Mouse (Mus musculus) layer of hippocampus, adult 11-12 months (tissue): ENCODE results near the gene Arvcf.

ENCODE experiments used
- DNase-seq: peaks from one replicate; pipeline ENCODE4 v3.0.0; 2022; ENCODE audit warnings: low spot score

Gene Arvcf

GRCm38 (mm10) chr16:18388583-18389435 is 40.8 kb downstream of the Arvcf start:
- no peak for DNase-seq

GRCm38 (mm10) chr16:18390399-18390798 is 42.4 kb downstream of the Arvcf start:
- no peak for DNase-seq

GRCm38 (mm10) chr16:18391127-18391526 is 43.1 kb downstream of the Arvcf start:
- no peak for DNase-seq

DNA sequence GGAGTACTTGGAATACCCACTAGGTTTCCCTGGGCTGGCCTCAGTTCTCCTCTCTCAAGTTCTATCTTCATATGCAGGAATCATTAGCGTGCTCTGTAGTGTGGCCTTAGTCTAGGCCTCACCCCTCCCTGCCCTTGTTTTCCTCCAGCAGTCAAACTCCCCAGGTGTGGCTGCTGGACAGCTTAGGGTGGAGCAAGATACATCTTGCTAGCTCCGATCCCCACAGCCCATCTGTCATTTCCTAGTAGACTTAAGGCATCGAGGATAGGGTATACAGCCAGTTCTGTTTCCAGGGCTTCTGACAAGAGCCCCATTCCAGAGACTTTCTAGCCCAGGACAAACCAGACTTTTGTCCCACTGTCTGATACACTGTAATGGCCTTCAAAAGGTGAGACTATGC is 43.7 kb downstream of the Arvcf start:
- DNase-seq: no peak

DNA sequence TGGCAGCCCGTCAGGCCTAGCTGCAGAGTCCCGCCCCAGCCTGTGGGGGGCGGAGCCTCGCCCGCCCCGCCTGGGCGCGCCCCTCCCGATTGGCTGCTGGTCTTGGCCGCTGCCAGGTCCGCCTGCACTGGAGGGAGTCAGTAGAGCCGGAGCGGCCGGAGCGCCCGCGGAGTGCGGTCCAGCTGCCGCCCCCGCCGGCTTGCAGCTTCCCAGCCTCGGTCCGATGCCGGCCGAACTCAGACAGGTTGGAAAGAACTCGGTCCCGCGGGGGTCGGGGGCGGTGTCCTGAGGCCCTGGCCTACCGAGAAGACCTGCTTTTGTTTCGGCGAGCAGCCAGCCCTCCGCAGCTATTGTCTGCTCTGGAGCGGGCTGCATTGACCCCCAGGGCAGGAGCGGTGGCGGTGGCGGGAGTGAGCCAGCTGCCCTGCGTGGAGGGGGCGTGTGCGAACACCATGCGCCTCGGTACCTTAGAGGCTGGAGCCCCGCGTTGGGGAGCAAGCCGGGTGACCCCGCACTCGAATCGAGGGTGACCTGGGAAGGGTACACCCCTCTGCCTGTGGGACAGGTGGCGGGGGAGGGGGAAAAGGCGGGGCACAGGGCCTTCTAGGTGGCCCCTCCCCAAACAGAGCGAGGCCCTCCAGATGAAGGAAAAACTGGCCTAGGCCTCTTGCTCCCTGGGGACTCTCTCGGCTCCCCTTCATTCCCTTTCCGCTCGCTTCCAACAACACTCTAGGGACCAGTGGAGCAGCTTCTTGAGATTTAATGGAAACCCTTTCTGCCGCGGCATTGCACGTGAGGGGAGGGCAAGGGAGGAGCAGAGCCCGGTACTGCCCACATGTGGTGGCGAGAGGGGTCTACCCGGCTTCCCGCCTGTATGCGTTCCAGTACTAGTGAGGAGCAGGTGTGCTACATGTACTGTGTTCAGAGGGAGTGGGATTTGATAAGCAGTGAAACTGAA is 44.8 kb downstream of the Arvcf start:
- peak; percentile 78 for DNase-seq

GRCm38 (mm10) chr16:18393595-18393994 is 45.6 kb downstream of the Arvcf start:
- no peak for DNase-seq

DNA sequence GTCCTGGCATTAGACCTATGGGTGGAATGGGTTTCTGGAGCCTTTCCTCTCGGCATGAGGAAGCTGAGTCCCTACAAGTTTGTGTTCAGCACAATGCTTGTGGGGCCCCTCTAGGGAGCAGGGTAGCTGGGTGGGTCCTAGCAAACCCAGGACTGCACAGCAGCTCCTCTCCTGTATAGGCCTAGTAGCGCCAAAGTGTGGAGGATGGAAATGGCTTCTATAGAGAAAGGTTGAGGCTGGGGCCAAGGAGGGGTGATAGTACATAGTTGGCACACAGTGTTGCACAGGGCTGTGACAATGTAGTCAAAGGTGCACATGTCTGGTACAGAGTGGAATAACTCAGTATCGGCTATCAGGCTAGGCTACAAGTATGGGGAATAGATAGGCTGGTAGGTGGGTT is 46.1 kb downstream of the Arvcf start:
- DNase-seq: no peak

DNA sequence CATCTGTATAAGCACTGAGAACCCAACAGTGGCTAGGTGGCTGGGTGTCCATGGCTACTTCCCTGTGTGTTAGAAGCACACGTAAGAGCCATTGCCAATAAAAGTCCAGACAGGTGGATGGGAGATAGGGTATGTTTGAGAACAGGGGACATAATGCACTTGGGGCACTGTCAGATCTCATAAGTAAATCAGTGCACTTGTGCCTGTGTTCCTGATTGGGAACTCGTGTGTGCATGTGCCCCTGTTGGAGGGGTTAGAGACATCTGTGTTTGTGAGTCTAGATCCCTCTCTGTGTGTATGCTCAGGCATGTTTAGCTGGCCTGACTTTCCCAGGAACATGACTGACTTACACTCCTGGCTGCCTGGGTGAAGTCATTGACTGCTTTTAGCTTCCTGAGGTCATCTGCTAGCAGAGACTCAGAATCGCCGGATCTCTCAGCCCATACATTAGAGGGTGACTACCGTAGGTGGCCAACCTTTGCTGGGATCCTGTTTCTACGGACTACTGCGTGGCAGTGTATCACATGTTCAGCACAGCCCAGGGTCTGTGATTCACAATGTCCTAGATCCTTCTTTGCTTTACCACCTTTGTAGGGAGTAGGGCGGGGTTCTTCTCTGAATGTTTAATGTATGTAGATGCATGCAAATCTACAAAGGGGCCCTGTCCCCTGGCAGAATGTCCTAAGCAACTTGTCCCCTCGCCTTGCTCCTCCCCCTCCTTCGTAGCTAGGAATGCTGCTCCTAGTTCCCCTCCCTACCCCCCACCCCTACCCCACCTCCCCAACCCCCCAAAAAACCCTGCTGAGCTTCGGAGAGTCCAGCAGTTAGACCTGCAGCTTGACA is 47.0 kb downstream of the Arvcf start:
- DNase-seq: no peak

DNA sequence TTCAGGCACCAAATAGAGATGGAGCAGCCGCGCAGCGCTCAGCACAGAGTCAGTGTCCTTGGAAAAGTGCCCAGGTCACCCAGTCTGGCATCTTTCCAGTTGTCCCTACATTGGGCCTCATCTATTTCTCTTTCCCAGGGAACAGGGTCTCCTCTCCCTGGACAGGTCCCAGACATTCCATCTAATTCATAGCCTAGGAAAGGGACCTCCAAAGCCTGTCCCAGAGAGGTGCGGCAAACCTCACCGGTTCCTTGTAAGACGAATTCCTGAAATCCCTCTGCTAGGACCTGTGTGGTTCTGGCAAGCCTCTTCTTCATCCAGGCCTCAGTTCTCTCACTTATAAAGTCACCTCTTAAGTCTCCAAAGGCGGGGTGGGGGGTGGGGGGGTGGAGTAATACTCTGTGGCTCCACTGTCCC is 47.6 kb downstream of the Arvcf start:
- DNase-seq: no peak

DNA sequence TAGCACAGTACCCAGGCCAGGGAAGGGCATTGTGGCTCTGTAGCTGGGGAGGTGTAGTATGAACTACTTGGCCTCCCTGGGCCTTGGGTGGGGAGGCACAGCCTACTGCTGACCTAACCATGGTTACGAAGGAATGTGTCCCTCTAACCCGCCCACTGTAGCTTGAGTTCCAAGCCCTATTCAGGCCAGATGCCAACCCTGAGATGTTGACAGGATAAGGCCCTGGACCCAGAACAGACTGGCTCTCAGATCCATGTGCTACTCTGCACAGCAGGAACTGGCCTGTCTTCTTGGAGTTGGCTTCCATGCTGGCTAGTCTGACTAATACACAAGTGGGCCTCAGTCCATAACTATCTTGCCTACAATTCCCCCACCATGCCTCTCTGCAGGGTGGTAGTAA is 48.2 kb downstream of the Arvcf start:
- peak; percentile 47 for DNase-seq

- DNase-seq: no peak
Observed at GRCm38 (mm10) chr16:18396791-18397621, 49.0 kb downstream of the Arvcf start.

GRCm38 (mm10) chr16:18400028-18400427 is 52.0 kb downstream of the Arvcf start:
- DNase-seq: no peak

DNA sequence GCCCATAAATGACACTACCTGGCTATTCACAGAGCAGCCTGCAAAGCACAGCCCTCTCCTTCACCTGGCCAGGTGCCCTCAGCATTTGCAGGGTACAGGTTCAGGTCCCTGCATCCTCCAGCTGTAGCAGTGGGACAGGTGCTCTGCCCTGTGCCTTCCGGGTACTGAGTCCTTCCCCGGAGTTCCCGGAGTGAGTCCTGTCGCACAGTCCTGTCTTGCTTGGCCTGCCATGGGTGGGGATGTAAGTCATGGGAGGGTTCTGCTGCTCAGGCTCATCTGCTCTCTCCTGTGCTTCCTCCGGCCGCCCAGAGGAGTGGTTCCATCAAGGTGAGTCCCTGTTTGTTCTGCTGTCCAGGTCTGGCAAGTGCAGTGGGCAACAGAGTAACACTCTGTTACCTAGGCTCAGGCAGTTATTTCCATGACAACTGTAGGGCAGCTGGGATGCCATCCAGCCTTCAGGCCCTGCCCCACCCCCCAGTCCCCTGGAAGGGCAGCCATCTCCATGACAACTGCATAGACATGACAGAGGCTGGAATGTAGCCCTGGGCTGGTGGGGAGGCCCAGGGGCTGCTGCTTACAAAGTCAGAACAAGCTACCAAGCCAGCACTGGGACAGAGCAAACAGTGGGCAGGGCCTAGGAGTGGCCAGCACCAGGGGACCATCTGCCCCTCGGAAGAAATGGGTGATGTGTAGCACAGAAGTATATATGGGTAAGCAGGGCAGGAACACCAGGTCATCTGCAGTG is 52.7 kb downstream of the Arvcf start:
- DNase-seq: peak; percentile 43

DNA sequence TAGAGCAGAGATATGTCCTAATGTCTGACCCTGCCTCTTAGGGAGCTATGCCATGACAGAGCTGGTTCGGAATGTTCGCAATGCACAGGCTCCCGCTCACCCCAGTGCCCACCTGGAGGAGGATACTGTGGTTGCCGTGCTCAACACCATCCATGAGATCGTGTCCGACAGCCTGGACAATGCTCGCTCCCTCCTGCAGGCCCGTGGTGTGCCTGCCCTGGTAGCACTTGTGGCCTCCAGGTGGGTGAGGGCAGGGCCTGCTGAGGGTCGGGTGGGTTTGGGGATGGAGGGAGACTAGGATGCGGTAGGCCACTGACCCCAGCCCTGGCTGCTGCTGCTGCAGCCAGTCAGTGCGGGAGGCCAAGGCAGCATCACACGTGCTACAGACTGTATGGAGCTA is 55.3 kb downstream of the Arvcf start:
- DNase-seq: no peak

DNA sequence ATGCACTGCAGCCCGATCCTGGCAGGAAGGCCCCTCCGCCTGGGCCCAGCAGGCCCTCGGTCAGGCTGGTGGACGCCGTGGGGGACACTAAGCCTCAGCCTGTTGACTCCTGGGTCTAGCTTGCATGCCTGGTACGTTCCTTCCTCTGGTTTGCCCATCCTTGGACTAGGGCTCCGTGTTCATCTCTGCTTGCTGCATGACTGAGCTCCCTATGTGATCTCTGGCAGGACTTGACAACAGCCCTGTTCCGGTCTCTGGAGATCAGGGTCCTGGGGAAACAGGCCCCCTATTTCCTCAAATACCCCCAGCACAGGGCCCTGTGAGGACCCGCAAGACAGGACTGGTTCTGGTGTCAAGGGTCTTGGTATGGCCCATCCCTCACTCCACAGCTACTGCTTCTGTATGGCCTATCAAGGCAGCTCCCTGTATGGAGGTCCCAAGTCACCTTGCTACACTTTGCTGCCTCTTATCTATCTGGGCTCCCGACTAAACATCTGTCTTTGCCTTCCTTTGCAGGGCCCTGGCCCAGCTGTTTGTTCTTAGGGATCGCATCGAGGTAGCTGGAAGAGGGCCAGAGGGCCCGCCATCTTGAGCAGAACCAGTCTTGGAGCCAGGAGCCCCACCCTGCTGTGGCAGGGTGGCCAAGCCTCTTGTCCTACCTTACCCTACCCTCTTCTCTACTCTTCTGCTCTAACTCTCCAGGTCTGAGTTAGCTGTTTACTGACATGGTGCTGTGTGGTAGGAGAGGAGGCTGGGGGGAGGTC is 57.3 kb downstream of the Arvcf start:
- no peak for DNase-seq

DNA sequence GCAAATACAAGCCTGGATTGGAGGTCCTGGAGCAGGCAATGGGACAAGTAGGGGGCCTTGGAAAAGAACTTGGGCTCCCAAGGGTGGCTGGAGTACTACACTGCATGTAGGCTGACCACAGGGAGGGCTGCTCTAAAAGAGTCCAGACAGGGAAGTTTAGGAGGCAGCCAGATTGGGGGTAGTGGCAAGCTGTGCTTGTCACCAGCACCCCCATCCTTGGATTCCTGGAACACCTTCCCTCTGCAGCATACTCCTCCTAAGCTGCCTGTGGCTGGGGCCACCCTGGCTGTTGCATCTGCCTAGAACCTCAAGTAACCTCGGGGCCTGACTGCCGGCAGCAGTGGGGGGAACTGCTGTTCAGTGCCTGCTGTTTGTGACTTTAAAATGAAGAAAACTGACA is 57.9 kb downstream of the Arvcf start:
- DNase-seq: no peak

- DNase-seq: peak; percentile 75
Observed at GRCm38 (mm10) chr16:18406293-18406692, 58.3 kb downstream of the Arvcf start.

GRCm38 (mm10) chr16:18407912-18408311 is 59.9 kb downstream of the Arvcf start:
- DNase-seq: no peak

- DNase-seq: no peak
Observed at GRCm38 (mm10) chr16:18409776-18410175, 61.8 kb downstream of the Arvcf start.

GRCm38 (mm10) chr16:18410418-18410817 is 62.4 kb downstream of the Arvcf start:
- no peak for DNase-seq
